Mouse (Mus musculus) MEL (cell line): ENCODE results near the gene Ngb. TPM values are rescaled to one million over a fixed set of nuclear protein-coding genes. Genes with fewer than 3 reads are reported as not detected.

Experiments
- DNase-seq: peaks from one replicate; pipeline ENCODE4 v3.0.0; 2011; ENCODE audit warnings: low read depth, low spot score
- H3K27ac ChIP-seq: 2 replicates; pipeline ENCODE4 v1.5.1; 2012; ENCODE audit warnings: low read depth, mild to moderate bottlenecking, control low read depth, low read length, moderate library complexity; ENCODE audit not compliant: control insufficient read depth
- H3K27me3 ChIP-seq, 2 experiments: fragments of 150-350 bp in 1 of 2; sonication (generic) in 1 of 2; 2 replicates each; pipeline ENCODE4 v1.6.1; 2012; ENCODE audit warnings: low read length in 2 of 2, mild to moderate bottlenecking in 2 of 2, improper control_type of control experiment in 1 of 2, moderate library complexity in 1 of 2; ENCODE audit not compliant: insufficient read depth in 2 of 2, control insufficient read depth in 1 of 2
- H3K36me3 ChIP-seq, 2 experiments: 2 replicates each; pipeline ENCODE4 v1.6.1; 2012 to 2014; ENCODE audit warnings: low read length in 2 of 2, improper control_type of control experiment in 1 of 2, inconsistent platforms in 1 of 2, mild to moderate bottlenecking in 1 of 2; ENCODE audit not compliant: insufficient read depth in 2 of 2, control insufficient read depth in 1 of 2
- H3K4me1 ChIP-seq, 2 experiments: fragments of 150-350 bp in 1 of 2; sonication (generic) in 1 of 2; 2 replicates each; pipeline ENCODE4 v1.6.1; 2012; ENCODE audit warnings: low read length in 2 of 2, improper control_type of control experiment in 1 of 2, mild to moderate bottlenecking in 1 of 2; ENCODE audit not compliant: insufficient read depth in 2 of 2, control insufficient read depth in 1 of 2
- H3K4me3 ChIP-seq, 2 experiments: fragments of 150-350 bp in 1 of 2; sonication (generic) in 1 of 2; 2 replicates each; pipeline ENCODE4 v1.5.1; 2012; ENCODE audit warnings: low read depth in 2 of 2, low read length in 2 of 2, mild to moderate bottlenecking in 2 of 2, moderate library complexity in 2 of 2, control low read depth in 1 of 2, improper control_type of control experiment in 1 of 2; ENCODE audit not compliant: control insufficient read depth in 1 of 2, insufficient read depth in 1 of 2
- H3K79me2 ChIP-seq: 2 replicates; pipeline ENCODE4 v1.6.1; 2012; ENCODE audit warnings: mild to moderate bottlenecking, low read length, moderate library complexity; ENCODE audit not compliant: control insufficient read depth, poor library complexity, insufficient read depth
- H3K9ac ChIP-seq: 2 replicates; pipeline ENCODE4 v1.6.1; 2012; ENCODE audit warnings: low read depth, mild to moderate bottlenecking, control low read depth, low read length, moderate library complexity; ENCODE audit not compliant: control insufficient read depth, poor library complexity, severe bottlenecking
- H3K9me3 ChIP-seq: fragments of 150-350 bp; sonication (generic); replicated peaks from 2 replicates; pipeline ENCODE4 v1.6.1; 2012; ENCODE audit warnings: mild to moderate bottlenecking, low read length, improper control_type of control experiment, moderate library complexity; ENCODE audit not compliant: insufficient read depth
- CTCF ChIP-seq, 3 experiments: IDR thresholded peaks in 2 of 3; conservative IDR thresholded peaks in 1 of 3; 2 replicates each; pipeline ENCODE4 v1.5.1; 2011 to 2012; ENCODE audit warnings: low read length in 3 of 3, low read depth in 2 of 3, mild to moderate bottlenecking in 2 of 3, improper control_type of control experiment in 1 of 3, inconsistent platforms in 1 of 3, mixed read lengths in 1 of 3, moderate library complexity in 1 of 3; ENCODE audit not compliant: control insufficient read depth in 1 of 3, insufficient read depth in 1 of 3, poor library complexity in 1 of 3, severe bottlenecking in 1 of 3
- E2F4 ChIP-seq: IDR thresholded peaks from 2 replicates; pipeline ENCODE4 v1.6.1; 2011; ENCODE audit warnings: low read depth, low read length, improper control_type of control experiment, borderline replicate concordance
- EP300 ChIP-seq, 2 experiments: IDR thresholded peaks; 2 replicates each; pipeline ENCODE4 v1.6.1; 2011; ENCODE audit warnings: improper control_type of control experiment in 2 of 2, low read length in 2 of 2, low read depth in 1 of 2, mild to moderate bottlenecking in 1 of 2
- ETS1 ChIP-seq: IDR thresholded peaks from 2 replicates; pipeline ENCODE4 v1.6.1; 2012; ENCODE audit warnings: low read depth, mild to moderate bottlenecking, inconsistent platforms, low read length, improper control_type of control experiment, moderate library complexity
- GABPA ChIP-seq: IDR thresholded peaks from 2 replicates; pipeline ENCODE4 v1.6.1; 2012; ENCODE audit warnings: low read depth, mild to moderate bottlenecking, inconsistent platforms, low read length, improper control_type of control experiment, moderate library complexity
- MAX ChIP-seq: IDR thresholded peaks from 2 replicates; pipeline ENCODE4 v1.6.1; 2011; ENCODE audit warnings: low read length, improper control_type of control experiment
- MEF2A ChIP-seq: IDR thresholded peaks from 2 replicates; pipeline ENCODE4 v1.6.1; 2014; ENCODE audit warnings: low read depth, mild to moderate bottlenecking, inconsistent platforms, low read length, improper control_type of control experiment; ENCODE audit not compliant: poor library complexity, insufficient replicate concordance, severe bottlenecking; ENCODE audit errors: extremely low read depth
- POLR2A ChIP-seq, 2 experiments: IDR thresholded peaks; 2 replicates each; pipeline ENCODE4 v1.6.1; 2011 to 2012; ENCODE audit warnings: low read length in 2 of 2, mild to moderate bottlenecking in 2 of 2, control low read depth in 1 of 2, improper control_type of control experiment in 1 of 2, low read depth in 1 of 2, moderate library complexity in 1 of 2; ENCODE audit not compliant: control insufficient read depth in 1 of 2, insufficient read depth in 1 of 2, poor library complexity in 1 of 2
- POLR2AphosphoS5 ChIP-seq: IDR thresholded peaks from 2 replicates; pipeline ENCODE4 v1.6.1; 2012; ENCODE audit warnings: low read depth, borderline replicate concordance, mild to moderate bottlenecking, inconsistent platforms, low read length, moderate library complexity, mixed read lengths
- RAD21 ChIP-seq: IDR thresholded peaks from 2 replicates; pipeline ENCODE4 v1.6.1; 2011; ENCODE audit warnings: mild to moderate bottlenecking, low read depth, low read length, improper control_type of control experiment
- SIN3A ChIP-seq: IDR thresholded peaks from 2 replicates; pipeline ENCODE4 v1.6.1; 2012; ENCODE audit warnings: low read length, improper control_type of control experiment, inconsistent platforms
- SMC3 ChIP-seq: IDR thresholded peaks from 2 replicates; pipeline ENCODE4 v1.6.1; 2011; ENCODE audit warnings: low read depth, low read length, improper control_type of control experiment
- TAL1 ChIP-seq: IDR thresholded peaks from 2 replicates; pipeline ENCODE4 v1.6.1; 2012; ENCODE audit warnings: mild to moderate bottlenecking, inconsistent platforms, low read length, moderate library complexity, mixed read lengths
- TBP ChIP-seq: IDR thresholded peaks from 2 replicates; pipeline ENCODE4 v1.8.0; 2011; ENCODE audit warnings: low read depth, low read length, improper control_type of control experiment
- TCF12 ChIP-seq: IDR thresholded peaks from 2 replicates; pipeline ENCODE4 v1.6.1; 2014; ENCODE audit warnings: low read depth, mild to moderate bottlenecking, inconsistent platforms, low read length, improper control_type of control experiment, moderate library complexity
- USF2 ChIP-seq, 2 experiments: IDR thresholded peaks; 2 replicates each; pipeline ENCODE4 v1.6.1; 2011 to 2012; ENCODE audit warnings: improper control_type of control experiment in 2 of 2, low read length in 2 of 2, borderline replicate concordance in 1 of 2, inconsistent platforms in 1 of 2, low read depth in 1 of 2, mild to moderate bottlenecking in 1 of 2; ENCODE audit not compliant: insufficient read depth in 1 of 2
- ZC3H11A ChIP-seq: IDR thresholded peaks from 2 replicates; pipeline ENCODE4 v1.6.1; 2012; ENCODE audit warnings: low read depth, mild to moderate bottlenecking, inconsistent platforms, low read length, improper control_type of control experiment
- ZKSCAN1 ChIP-seq: IDR thresholded peaks from 2 replicates; pipeline ENCODE4 v1.6.1; 2012; ENCODE audit warnings: low read depth, mild to moderate bottlenecking, inconsistent platforms, low read length, improper control_type of control experiment, moderate library complexity
- polyA plus RNA-seq, 2 experiments: library from polyadenylated mRNA; stranded (reverse) in 1 of 2; unstranded in 1 of 2; fragments of >175 nt in 1 of 2; fragments of >200 nt in 1 of 2; gene quantifications; 2 replicates each; pipeline versions ENCODE4 v1.2.1 to v1.2.4; 2012; ENCODE audit warnings: low replicate concordance in 2 of 2, low read depth in 1 of 2; ENCODE audit not compliant: insufficient read length in 2 of 2, insufficient read depth in 1 of 2, missing spikeins in 1 of 2
- total RNA-seq: library from RNA; depleted of rRNA; stranded (reverse); fragments of 300-350 nt; gene quantifications from 2 replicates; pipeline ENCODE4 v1.2.3, GENCODE M21; 2012

Ngb gene
- total and polyA plus RNA-seq, 3 experiments: not detected

GRCm38 (mm10) chr12:87142156-87142555, 39.8 kb upstream of the Ngb start:
- H3K9me3 ChIP-seq: no peaks in the 10 kb centered on the region
- no peak overlapping the region for H3K9ac ChIP-seq
- peaks cover 2% of the 10 kb centered on the region for H3K79me2 ChIP-seq
- no peak overlapping the region for H3K4me3 ChIP-seq
- DNase-seq: peak; percentile 63
- peaks cover 0 to 18% of the 10 kb centered on the region in 2 experiments; a peak in 2 of 4 replicates for H3K36me3 ChIP-seq
- H3K27me3 ChIP-seq: no peaks in the 10 kb centered on the region
- peak; percentile 43 for TF ChIP-seq SMC3
- TF ChIP-seq RAD21: peak; percentile 49
- TF ChIP-seq EP300 (IDR thresholded peaks at IDR 0.05; ENCODE audit: low read depth in 1 of 2, low read length in 2 of 2): peak; percentile 44 to 48; a peak in 3 of 4 replicates
- no peak for TF ChIP-seq MAX
- TF ChIP-seq POLR2AphosphoS5: no peak
- TF ChIP-seq CTCF (IDR thresholded peaks at IDR 0.05 in 2 of 3, conservative IDR thresholded peaks at IDR 0.05 in 1 of 3; ENCODE audit: control insufficient read depth in 1 of 3, insufficient read depth in 1 of 3, low read depth in 2 of 3, low read length in 3 of 3, poor library complexity in 1 of 3, severe bottlenecking in 1 of 3): peak in 1 of 3 experiments; percentile 56; a peak in 2 of 6 replicates
- TF ChIP-seq ZC3H11A: 0 out of 2 replicates have a peak, but pooled peaks have one; percentile 18
- no peak for TF ChIP-seq E2F4
- TF ChIP-seq ETS1: 0 out of 2 replicates have a peak, but pooled peaks have one; percentile 27
- TF ChIP-seq TAL1: no peak
- 0 out of 2 replicates have a peak, but pooled peaks have one; percentile 26 for TF ChIP-seq SIN3A
- no peak for TF ChIP-seq TBP
- 0 out of 2 replicates have a peak, but pooled peaks have one; percentile 13 for TF ChIP-seq TCF12
- TF ChIP-seq POLR2A (IDR thresholded peaks at IDR 0.05; ENCODE audit: control insufficient read depth in 1 of 2, insufficient read depth in 1 of 2, low read depth in 1 of 2, low read length in 2 of 2, poor library complexity in 1 of 2): no peak
- no peak for TF ChIP-seq ZKSCAN1
- H3K27ac ChIP-seq: no peak overlapping the region; the same call in 1 of the 2 replicates
- peaks cover 7 to 9% of the 10 kb centered on the region in 2 experiments for H3K4me1 ChIP-seq

DNA sequence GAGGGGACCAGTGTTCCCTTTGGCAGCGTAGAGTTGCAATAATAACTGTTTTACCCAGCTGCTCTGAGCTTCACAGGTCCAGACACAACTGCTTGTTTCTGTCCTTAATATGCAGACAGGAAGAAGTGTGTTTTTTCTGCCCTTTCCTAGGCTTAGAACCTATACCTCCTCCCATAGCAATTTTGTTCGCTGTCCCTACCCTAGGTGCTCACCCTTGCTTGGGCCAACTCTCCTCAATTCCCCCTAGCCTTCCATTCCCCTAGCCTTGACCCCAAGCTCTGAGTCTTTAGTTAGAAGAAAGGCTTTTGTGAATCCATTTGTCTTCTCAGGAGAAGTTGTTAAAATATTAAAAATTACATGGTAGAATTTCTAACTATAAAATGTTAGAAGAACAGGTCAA, 36.4 kb upstream of the Ngb start:
- TF ChIP-seq GABPA: no peak
- TF ChIP-seq MAX: no peak
- no peak for TF ChIP-seq USF2 (IDR thresholded peaks at IDR 0.05; ENCODE audit: borderline replicate concordance in 1 of 2, insufficient read depth in 1 of 2, low read depth in 1 of 2, low read length in 2 of 2)
- no peak for TF ChIP-seq MEF2A

More for the DNA sequence above, 36.4 kb upstream of the Ngb start:
- Histone ChIP-seq H3K36me3 (peaks cover 0 to 12% of the 10 kb centered on the region in 2 experiments; a peak in 2 of 4 replicates), H3K27ac (no peak overlapping the region), H3K9ac (no peak overlapping the region), H3K9me3 (no peaks in the 10 kb centered on the region), H3K27me3 (no peaks in the 10 kb centered on the region), H3K4me1 (peaks cover 7 to 9% of the 10 kb centered on the region in 2 experiments), H3K4me3 (no peak overlapping the region), H3K79me2 (peaks cover 2% of the 10 kb centered on the region; the same call in 1 of the 2 replicates)
- DNase-seq: no peak
